ENCODE assay signal across 35 mouse cellular contexts in the genomic region with DNA sequence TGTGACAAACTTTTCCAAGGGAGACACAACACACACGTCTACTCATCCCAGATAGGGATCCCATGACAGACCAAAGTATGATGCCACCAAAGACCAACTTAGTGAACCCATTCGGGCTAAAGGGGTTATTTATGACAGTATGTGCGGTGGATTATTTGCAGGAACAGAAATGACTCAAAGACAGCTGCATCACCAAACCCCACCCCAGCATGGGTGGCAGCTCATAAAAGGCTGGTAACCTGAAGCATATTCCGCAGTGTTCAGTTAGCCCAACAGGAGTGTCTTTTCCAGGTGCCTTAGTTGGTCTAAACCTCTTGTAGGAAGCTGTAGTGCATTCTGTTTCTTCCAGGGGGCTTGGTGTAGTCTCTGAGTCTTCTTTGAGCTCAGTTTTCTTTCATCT.
"Had no signal": no experiment of that assay in that cellular context is flagged by ENCODE, and none has a peak within 500 bp of the region (broad histone marks: within the 10 kb centered on the region; RNA-seq: fewer than 3 reads in every experiment).

No protein-coding gene starts in this region.

- ATAC-seq: hindbrain, embryonic 16.5 days; hindbrain, postnatal 0 days; inflammation-experienced regulatory T-cells, adult 6 months; intestine, embryonic 15.5 days; intestine, embryonic 16.5 days; intestine, postnatal 0 days had no signal

- H3K9me3 ChIP-seq: heart, embryonic 10.5 days; heart, embryonic 12.5 days; heart, embryonic 13.5 days; heart, embryonic 15.5 days; hindbrain, embryonic 10.5 days; hindbrain, embryonic 12.5 days; hindbrain, embryonic 13.5 days; hindbrain, embryonic 15.5 days; intestine, embryonic 15.5 days; kidney, embryonic 15.5 days had no signal

- H3K36me3 ChIP-seq: heart, embryonic 10.5 days; heart, embryonic 12.5 days; heart, embryonic 13.5 days; heart, embryonic 15.5 days; hindbrain, embryonic 10.5 days; hindbrain, embryonic 12.5 days; hindbrain, embryonic 13.5 days; hindbrain, embryonic 15.5 days; intestine, embryonic 15.5 days; kidney, embryonic 15.5 days had no signal

- H3K27ac ChIP-seq: heart, embryonic 10.5 days; heart, embryonic 13.5 days; heart, embryonic 15.5 days; hindbrain, embryonic 10.5 days; hindbrain, embryonic 12.5 days; hindbrain, embryonic 13.5 days; hindbrain, embryonic 14.5 days; hindbrain, embryonic 15.5 days; hindbrain, postnatal 0 days; intestine, embryonic 15.5 days; kidney, embryonic 15.5 days; kidney, postnatal 0 days; layer of hippocampus, adult 2 months had no signal

- H3K4me2 ChIP-seq: heart, embryonic 11.5 days; heart, embryonic 12.5 days; heart, embryonic 13.5 days; heart, embryonic 15.5 days; hindbrain, embryonic 12.5 days; hindbrain, embryonic 13.5 days; hindbrain, embryonic 14.5 days; hindbrain, embryonic 15.5 days; intestine, embryonic 15.5 days; kidney, embryonic 15.5 days had no signal

- H3K9ac ChIP-seq: heart, embryonic 12.5 days; heart, embryonic 13.5 days; heart, embryonic 15.5 days; hindbrain, embryonic 12.5 days; hindbrain, embryonic 13.5 days; hindbrain, embryonic 14.5 days; hindbrain, embryonic 15.5 days; intestine, embryonic 15.5 days; kidney, embryonic 15.5 days had no signal

- H3K27me3 ChIP-seq: heart, embryonic 12.5 days; heart, embryonic 13.5 days; heart, embryonic 15.5 days; hindbrain, embryonic 12.5 days; hindbrain, embryonic 13.5 days; hindbrain, embryonic 15.5 days; intestine, embryonic 15.5 days; kidney, embryonic 15.5 days had no signal

- H3K4me3 ChIP-seq: heart, embryonic 10.5 days; heart, embryonic 12.5 days; heart, embryonic 13.5 days; heart, embryonic 15.5 days; hindbrain, embryonic 10.5 days; hindbrain, embryonic 12.5 days; hindbrain, embryonic 13.5 days; hindbrain, embryonic 15.5 days; intestine, embryonic 15.5 days; kidney, embryonic 15.5 days; layer of hippocampus, adult 2 months had no signal

- H3K4me1 ChIP-seq: heart, embryonic 10.5 days; heart, embryonic 12.5 days; heart, embryonic 13.5 days; heart, embryonic 15.5 days; hindbrain, embryonic 10.5 days; hindbrain, embryonic 12.5 days; hindbrain, embryonic 13.5 days; hindbrain, embryonic 15.5 days; intestine, embryonic 15.5 days; kidney, embryonic 15.5 days had no signal

- DNase-seq: heart, postnatal 10 days; heart, postnatal 14 days; heart, postnatal 36 days; heart, postnatal 4 days; kidney, adult 11 months; kidney, adult 18-20 months; kidney, adult 2 months; kidney, adult 8-10 months; kidney, adult 9 months; kidney, postnatal 10 days; kidney, postnatal 14 days; kidney, postnatal 25 days; kidney, postnatal 36 days; kidney, postnatal 4 days; layer of hippocampus, adult 9-11 months; layer of hippocampus, postnatal 36 days had no signal
